Mouse (Mus musculus) intestine, embryonic 16.5 days (tissue): ENCODE results near the gene Cog3. TPM values are rescaled to one million over a fixed set of nuclear protein-coding genes. Genes with fewer than 3 reads are reported as not detected.
A peak's percentile ranks its signal among the peaks of the same experiment; 100 is the strongest.
"Not testable (repeated sequence)": the region's sequence is repeated elsewhere in the genome, so short reads cannot be mapped to it uniquely, and the experiment has no call there.

ENCODE experiments used
- ATAC-seq: fragments of 200-750 bp; cut with Nextera tagmentation; 2 replicates; pipeline ENCODE4 v1.8.0; 2017; ENCODE audit warnings: moderate TSS enrichment, moderate library complexity
- H3K27ac ChIP-seq: fragments of 300-500 bp; sonication (generic); 2 replicates; pipeline ENCODE4 v1.5.1; 2014; ENCODE audit warnings: mild to moderate bottlenecking, low read length
- H3K27me3 ChIP-seq: fragments of 300-500 bp; sonication (generic); replicated peaks from 2 replicates; pipeline ENCODE4 v1.6.1; 2014; ENCODE audit warnings: low read length, control low read depth, mixed read lengths; ENCODE audit not compliant: control insufficient read depth, insufficient read depth
- H3K36me3 ChIP-seq: fragments of 300-500 bp; sonication (generic); 2 replicates; pipeline ENCODE4 v1.6.1; 2014; ENCODE audit warnings: low read length, control low read depth; ENCODE audit not compliant: control insufficient read depth, insufficient read depth
- H3K4me1 ChIP-seq: fragments of 300-500 bp; sonication (generic); 2 replicates; pipeline ENCODE4 v1.6.1; 2014; ENCODE audit warnings: low read length, control low read depth, mixed read lengths; ENCODE audit not compliant: control insufficient read depth, insufficient read depth
- H3K4me2 ChIP-seq: fragments of 300-500 bp; sonication (generic); 2 replicates; pipeline ENCODE4 v1.6.1; 2014; ENCODE audit warnings: low read depth, low read length, control low read depth
- H3K4me3 ChIP-seq: fragments of 300-500 bp; sonication (generic); 2 replicates; pipeline ENCODE4 v1.5.1; 2014; ENCODE audit warnings: mild to moderate bottlenecking, low read length
- H3K9ac ChIP-seq: fragments of 300-500 bp; sonication (generic); 2 replicates; pipeline ENCODE4 v1.6.1; 2014; ENCODE audit warnings: low read depth, low read length
- H3K9me3 ChIP-seq: fragments of 300-500 bp; sonication (generic); 2 replicates; pipeline ENCODE4 v1.6.1; 2016; ENCODE audit warnings: low read length, control low read depth; ENCODE audit not compliant: control insufficient read depth
- WGBS: fragments of 180-500 bp; shearing (Covaris S2); extraction: QIAGEN DNeasy Blood & Tissue Kit; methylation state at CpG from one replicate; pipeline ENCODE4 v1.1.7; 2014; 5-methylcytosine and 5-hydroxymethylcytosine counted together
- polyA plus RNA-seq: library from polyadenylated mRNA; unstranded; fragments of >200 nt; fragmentation: Nextera tagmentation; extraction: Ambion mirVana; gene quantifications from 2 replicates; pipeline ENCODE4 v1.2.1, GENCODE M21; 2015

Cog3 gene
- polyA plus RNA-seq, 1 experiment from 2014 or later = 16.5 TPM

- no peaks in the 10 kb centered on the region; the same call in 1 of the 2 replicates for H3K27me3 ChIP-seq
- no peak for ATAC-seq
- H3K4me1 ChIP-seq = no peaks in the 10 kb centered on the region
- no peaks in the 10 kb centered on the region for H3K9me3 ChIP-seq
- no peaks in the 10 kb centered on the region for H3K36me3 ChIP-seq
- no peak overlapping the region for H3K27ac ChIP-seq
- H3K9ac ChIP-seq = no peak overlapping the region
- H3K4me3 ChIP-seq = no peak overlapping the region
- 35% methylated on average over 7 of the region's 7 CpGs for WGBS
- peak overlapping the region; percentile 92; the same call in 1 of the 2 replicates for H3K4me2 ChIP-seq
Observed at GRCm38 (mm10) chr14:75787794-75788175, 33.5 kb upstream of the Cog3 start.

GRCm38 (mm10) chr14:75786868-75787793 lies 32.8 kb upstream of the Cog3 start, which contains the start of gene Slc25a30:
TSS of gene Slc25a30 (minus strand) at chr14:75787037.
- Histone ChIP-seq H3K4me3 (peak within 1 kb of the TSS; percentile 80), H3K9ac (peak within 1 kb of the TSS; percentile 82), H3K9me3 (no peaks in the 10 kb centered on the region), H3K27ac (peak within 1 kb of the TSS; percentile 72), H3K27me3 (no peaks in the 10 kb centered on the region; the same call in 1 of the 2 replicates), H3K4me1 (no peaks in the 10 kb centered on the region), H3K4me2 (peak within 1 kb of the TSS; percentile 92), H3K36me3 (no peaks in the 10 kb centered on the region)
- peak; percentile 100 for ATAC-seq
- WGBS = 5% methylated on average over 51 of the region's 51 CpGs

GRCm38 (mm10) chr14:75786424-75786867 lies 32.1 kb upstream of the Cog3 start:
- H3K4me2 ChIP-seq = peak overlapping the region; percentile 92
- peak overlapping the region; percentile 82 for H3K9ac ChIP-seq
- no peaks in the 10 kb centered on the region for H3K36me3 ChIP-seq
- under 1% methylated on average over 30 of the region's 31 CpGs for WGBS
- peak; percentile 72 for ATAC-seq
- H3K27me3 ChIP-seq = no peaks in the 10 kb centered on the region; the same call in 1 of the 2 replicates
- H3K27ac ChIP-seq = peak overlapping the region; percentile 72
- H3K4me1 ChIP-seq = no peaks in the 10 kb centered on the region
- H3K9me3 ChIP-seq = no peaks in the 10 kb centered on the region
- H3K4me3 ChIP-seq = peak overlapping the region; percentile 80

DNA sequence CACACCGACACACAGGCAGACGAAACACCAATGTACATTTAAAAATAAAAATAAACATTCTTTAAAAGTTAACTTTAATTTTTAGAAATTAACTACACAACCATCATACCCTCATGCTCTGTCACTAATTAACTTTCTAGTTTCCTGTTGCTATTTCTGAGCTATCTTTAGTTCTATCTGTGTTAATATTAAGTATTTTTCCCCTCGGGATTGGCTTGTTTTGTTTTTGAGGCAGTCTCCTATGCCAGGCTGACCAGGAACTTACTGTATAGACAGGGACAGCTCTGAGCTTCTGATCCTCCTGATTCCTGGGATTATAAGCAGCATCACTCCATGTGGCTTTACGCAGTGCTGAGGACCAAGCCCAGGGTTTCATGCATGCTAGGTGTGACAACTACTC lies 25.6 kb upstream of the Cog3 start:
- no peak overlapping the region for H3K4me2 ChIP-seq
- ATAC-seq = no peak
- 91% methylated on average over 4 of the region's 4 CpGs for WGBS
- peaks cover 3% of the 10 kb centered on the region; the same call in 1 of the 2 replicates for H3K36me3 ChIP-seq
- no peak overlapping the region for H3K9ac ChIP-seq
- no peak overlapping the region for H3K4me3 ChIP-seq
- H3K4me1 ChIP-seq = no peaks in the 10 kb centered on the region
- H3K27me3 ChIP-seq = no peaks in the 10 kb centered on the region
- H3K9me3 ChIP-seq = no peaks in the 10 kb centered on the region
- H3K27ac ChIP-seq = no peak overlapping the region

DNA sequence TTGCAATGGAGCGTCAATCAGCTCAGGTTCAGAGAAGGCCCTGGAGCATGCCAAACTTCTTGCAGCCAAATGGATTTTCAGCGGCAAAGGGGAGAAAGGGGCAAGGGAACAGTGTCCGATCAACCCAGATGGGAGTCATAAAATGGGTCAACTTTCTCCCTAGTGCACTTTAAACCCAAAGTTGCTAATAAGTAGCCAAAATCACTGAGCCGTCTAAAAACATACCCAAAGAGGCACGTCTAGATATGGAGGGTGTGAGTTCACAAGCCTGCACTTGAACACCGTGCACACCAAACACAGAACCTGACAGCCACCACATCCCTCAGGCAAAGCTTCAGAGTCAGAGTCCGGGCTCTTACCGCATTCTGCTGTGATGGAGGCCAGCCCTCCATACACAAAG lies 22.3 kb upstream of the Cog3 start:
- no peak overlapping the region for H3K9ac ChIP-seq
- no peak overlapping the region for H3K27ac ChIP-seq
- H3K4me3 ChIP-seq = no peak overlapping the region
- H3K36me3 ChIP-seq = peaks cover 3% of the 10 kb centered on the region; the same call in 1 of the 2 replicates
- H3K27me3 ChIP-seq = no peaks in the 10 kb centered on the region
- 88% methylated on average over 8 of the region's 8 CpGs for WGBS
- no peaks in the 10 kb centered on the region for H3K4me1 ChIP-seq
- no peak for ATAC-seq
- no peaks in the 10 kb centered on the region for H3K9me3 ChIP-seq
- no peak overlapping the region for H3K4me2 ChIP-seq

DNA sequence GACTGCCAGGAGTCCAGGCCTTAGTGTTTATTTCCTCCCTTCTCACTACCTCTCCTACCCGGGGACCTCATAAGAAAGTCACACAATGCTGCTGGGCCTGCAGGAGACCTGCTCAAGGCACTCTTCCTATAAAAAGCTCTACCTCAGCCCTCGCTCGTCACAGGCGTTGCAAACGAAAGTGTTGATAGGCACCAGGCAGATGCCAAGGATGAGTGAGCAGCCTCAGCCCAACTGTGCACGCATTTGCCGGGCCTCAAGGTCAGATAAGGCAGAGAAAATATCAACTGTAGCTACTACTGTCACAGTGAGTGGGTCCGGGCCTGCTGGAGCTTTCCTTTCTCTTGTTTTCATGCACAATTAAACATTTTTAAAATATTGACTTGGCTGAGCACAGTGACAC lies 19.1 kb upstream of the Cog3 start:
- no peaks in the 10 kb centered on the region for H3K9me3 ChIP-seq
- H3K36me3 ChIP-seq = no peaks in the 10 kb centered on the region
- 87% methylated on average over 8 of the region's 8 CpGs for WGBS
- no peaks in the 10 kb centered on the region for H3K4me1 ChIP-seq
- H3K4me2 ChIP-seq = no peak overlapping the region
- no peak overlapping the region for H3K4me3 ChIP-seq
- no peak for ATAC-seq
- no peak overlapping the region for H3K9ac ChIP-seq
- no peak overlapping the region for H3K27ac ChIP-seq
- no peaks in the 10 kb centered on the region for H3K27me3 ChIP-seq

DNA sequence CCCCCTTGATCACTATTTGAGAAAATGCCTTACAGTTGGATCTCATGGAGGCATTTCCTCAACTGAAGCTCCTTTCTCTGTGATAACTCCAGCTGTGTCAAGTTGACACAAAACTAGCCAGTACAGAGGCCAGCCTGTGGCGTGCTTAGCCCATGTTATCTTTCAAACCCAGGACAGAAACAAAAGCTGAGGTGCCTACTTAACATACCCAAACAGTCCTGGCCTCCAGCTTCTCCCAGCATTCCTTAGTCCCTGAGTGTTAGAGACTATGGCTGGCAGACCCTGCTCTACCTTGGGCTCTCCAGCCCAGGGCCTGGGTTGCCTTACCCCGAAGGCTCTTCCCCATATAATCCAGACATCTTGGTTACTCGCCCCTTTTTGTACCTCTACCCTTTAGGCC lies 18.1 kb upstream of the Cog3 start:
- not testable (repeated sequence) for H3K9ac ChIP-seq, ATAC-seq, H3K4me2 ChIP-seq, H3K4me1 ChIP-seq, H3K4me3 ChIP-seq, H3K9me3 ChIP-seq, H3K36me3 ChIP-seq, H3K27me3 ChIP-seq, H3K27ac ChIP-seq
- WGBS = 89% methylated on average over 3 of the region's 3 CpGs

- no peaks in the 10 kb centered on the region for H3K9me3 ChIP-seq
- no peak overlapping the region for H3K4me3 ChIP-seq
- no peaks in the 10 kb centered on the region for H3K4me1 ChIP-seq
- no peak for ATAC-seq
- no peak overlapping the region for H3K27ac ChIP-seq
- no peaks in the 10 kb centered on the region for H3K27me3 ChIP-seq
- no peak overlapping the region for H3K9ac ChIP-seq
- H3K4me2 ChIP-seq = no peak overlapping the region
- 81% methylated on average over 8 of the region's 8 CpGs for WGBS
- H3K36me3 ChIP-seq = no peaks in the 10 kb centered on the region
Observed at GRCm38 (mm10) chr14:75771101-75771501, 16.8 kb upstream of the Cog3 start.

DNA sequence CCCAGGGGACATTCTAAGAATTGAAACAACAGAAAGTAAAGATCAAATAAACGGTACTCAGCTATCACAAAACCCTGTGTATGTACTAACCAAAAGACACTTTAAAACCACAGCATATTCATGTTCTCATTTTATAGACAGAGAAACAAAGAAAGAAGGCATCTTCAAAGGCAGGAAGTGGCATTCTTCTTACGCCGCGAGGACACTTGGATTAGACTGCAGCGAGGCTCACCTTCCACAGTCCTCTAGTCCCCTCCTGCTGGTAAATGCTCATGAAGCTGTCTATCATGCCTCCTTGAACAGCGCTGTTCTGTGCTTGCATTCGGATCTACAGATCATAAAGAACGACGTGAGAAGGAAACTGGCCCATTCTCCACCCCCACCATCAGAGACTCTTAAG lies 15.0 kb upstream of the Cog3 start:
- no peaks in the 10 kb centered on the region for H3K9me3 ChIP-seq
- no peak overlapping the region for H3K4me2 ChIP-seq
- H3K9ac ChIP-seq = no peak overlapping the region
- no peak for ATAC-seq
- H3K27me3 ChIP-seq = no peaks in the 10 kb centered on the region
- no peaks in the 10 kb centered on the region for H3K36me3 ChIP-seq
- no peaks in the 10 kb centered on the region for H3K4me1 ChIP-seq
- no peak overlapping the region for H3K4me3 ChIP-seq
- no peak overlapping the region for H3K27ac ChIP-seq
- WGBS = 88% methylated on average over 9 of the region's 9 CpGs
